Mouse (Mus musculus): ENCODE results near the gene Asb13.

GRCm38 (mm10) chr13:3650569-3650968 is 16.7 kb downstream of the Asb13 start:
- no peak for TF ChIP-seq CTCF (IDR thresholded peaks at IDR 0.05; ENCODE audit: extremely low read depth, insufficient read depth, low read length)
- TF ChIP-seq POLR2A (IDR thresholded peaks at IDR 0.05; ENCODE audit: extremely low read depth, insufficient read depth, low read length): no peak
